Mouse (Mus musculus): Measurements from ENCODE around the gene Slc36a4.

Slc36a4 gene

GRCm38 (mm10) chr9:15722506-15722905, 13.0 kb downstream of the Slc36a4 start:
- DNase-seq (ENCODE audit: low spot score) = no peak

GRCm38 (mm10) chr9:15727168-15727567, 17.6 kb downstream of the Slc36a4 start:
- DNase-seq (ENCODE audit: low spot score) = no peak

- no peak for DNase-seq (ENCODE audit: low spot score)
Observed at GRCm38 (mm10) chr9:15731758-15732748, 22.5 kb downstream of the Slc36a4 start.

GRCm38 (mm10) chr9:15734056-15734866, 24.7 kb downstream of the Slc36a4 start:
- DNase-seq (ENCODE audit: low spot score) = no peak

GRCm38 (mm10) chr9:15734867-15735131, 25.3 kb downstream of the Slc36a4 start:
- no peak for DNase-seq (ENCODE audit: low spot score)

GRCm38 (mm10) chr9:15737522-15737921, 28.0 kb downstream of the Slc36a4 start:
- DNase-seq (ENCODE audit: low spot score) = peak; percentile 54

GRCm38 (mm10) chr9:15741428-15741827, 31.9 kb downstream of the Slc36a4 start:
- DNase-seq (ENCODE audit: low spot score) = no peak

- no peak for DNase-seq (ENCODE audit: low spot score)
Observed at GRCm38 (mm10) chr9:15741931-15742330, 32.4 kb downstream of the Slc36a4 start.

GRCm38 (mm10) chr9:15745985-15746607, 36.6 kb downstream of the Slc36a4 start:
- no peak for DNase-seq (ENCODE audit: low spot score)

GRCm38 (mm10) chr9:15746636-15747035, 37.1 kb downstream of the Slc36a4 start:
- DNase-seq (ENCODE audit: low spot score) = no peak

GRCm38 (mm10) chr9:15748383-15748782, 38.8 kb downstream of the Slc36a4 start:
- no peak for DNase-seq (ENCODE audit: low spot score)

GRCm38 (mm10) chr9:15759318-15759717, 49.8 kb downstream of the Slc36a4 start:
- no peak for DNase-seq (ENCODE audit: low spot score)

GRCm38 (mm10) chr9:15766379-15766778, 56.8 kb downstream of the Slc36a4 start:
- DNase-seq (ENCODE audit: low spot score) = no peak

GRCm38 (mm10) chr9:15766821-15767220, 57.3 kb downstream of the Slc36a4 start:
- no peak for DNase-seq (ENCODE audit: low spot score)

- DNase-seq (ENCODE audit: low spot score) = no peak
Observed at GRCm38 (mm10) chr9:15772766-15773165, 63.2 kb downstream of the Slc36a4 start.

GRCm38 (mm10) chr9:15773426-15773825, 63.9 kb downstream of the Slc36a4 start:
- no peak for DNase-seq (ENCODE audit: low spot score)

GRCm38 (mm10) chr9:15774911-15775310, 65.4 kb downstream of the Slc36a4 start:
- DNase-seq (ENCODE audit: low spot score) = no peak

- DNase-seq (ENCODE audit: low spot score) = no peak
Observed at GRCm38 (mm10) chr9:15781936-15782335, 72.4 kb downstream of the Slc36a4 start.

- DNase-seq (ENCODE audit: low spot score) = no peak
Observed at GRCm38 (mm10) chr9:15786192-15786591, 76.7 kb downstream of the Slc36a4 start.

GRCm38 (mm10) chr9:15786610-15787009, 77.1 kb downstream of the Slc36a4 start:
- DNase-seq (ENCODE audit: low spot score) = no peak

- DNase-seq (ENCODE audit: low spot score) = no peak
Observed at GRCm38 (mm10) chr9:15792076-15792475, 82.5 kb downstream of the Slc36a4 start.

All from lung, postnatal 25 days (tissue).